Mouse (Mus musculus): ENCODE data around the gene Slitrk1.

Slitrk1 gene

DNA sequence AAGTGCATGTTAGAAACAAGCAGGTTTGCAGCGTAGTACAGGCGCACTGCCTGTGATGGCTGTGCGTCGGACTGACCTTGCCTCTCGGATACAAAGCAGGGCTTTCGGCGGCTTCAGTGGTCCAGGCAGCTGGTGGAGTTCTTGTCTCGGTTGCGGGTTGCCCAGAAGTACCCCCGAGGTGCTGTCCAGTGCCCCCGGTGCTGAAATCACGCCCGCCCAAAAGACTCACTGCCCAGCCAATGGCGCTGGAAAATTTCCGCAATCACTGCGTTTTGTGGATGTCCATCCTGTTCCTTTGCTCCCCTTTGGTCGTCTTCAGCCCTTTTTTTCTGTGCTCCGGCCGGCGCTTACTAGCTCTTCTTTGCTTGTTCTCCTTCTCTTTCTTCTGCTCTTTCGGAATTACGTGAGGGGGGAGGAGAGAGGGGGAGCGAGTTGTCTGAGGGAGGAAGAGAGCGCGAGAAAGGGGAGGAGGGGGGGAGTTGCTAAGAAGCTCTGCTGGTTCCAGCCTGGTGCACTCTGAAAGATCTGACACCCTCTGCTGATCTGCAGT lies at the start of gene Slitrk1:
TSS of gene Slitrk1 (minus strand) at position 445 of the 550 bp plus-strand sequence.
- peak; percentile 33 for DNase-seq (ENCODE audit: low spot score)

DNA sequence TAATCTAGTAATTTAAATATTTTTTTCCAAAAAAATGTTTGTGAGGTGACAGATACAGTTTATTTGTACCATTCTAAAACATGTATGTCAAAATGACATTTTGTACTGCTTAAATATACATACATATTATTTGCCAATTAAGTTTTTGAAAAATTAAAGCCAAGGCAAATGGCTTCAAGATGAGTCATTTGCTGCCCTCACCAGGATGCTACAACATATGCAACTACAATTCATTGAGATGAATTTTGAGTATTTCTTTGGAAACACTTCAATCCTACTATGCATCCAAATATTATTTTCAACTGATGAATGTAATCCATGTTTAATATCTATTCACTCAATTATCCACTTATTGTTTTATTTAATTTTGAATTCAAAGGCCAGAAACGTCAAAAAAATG lies 21.8 kb upstream of the Slitrk1 start:
- DNase-seq (ENCODE audit: low spot score), result no peak

DNA sequence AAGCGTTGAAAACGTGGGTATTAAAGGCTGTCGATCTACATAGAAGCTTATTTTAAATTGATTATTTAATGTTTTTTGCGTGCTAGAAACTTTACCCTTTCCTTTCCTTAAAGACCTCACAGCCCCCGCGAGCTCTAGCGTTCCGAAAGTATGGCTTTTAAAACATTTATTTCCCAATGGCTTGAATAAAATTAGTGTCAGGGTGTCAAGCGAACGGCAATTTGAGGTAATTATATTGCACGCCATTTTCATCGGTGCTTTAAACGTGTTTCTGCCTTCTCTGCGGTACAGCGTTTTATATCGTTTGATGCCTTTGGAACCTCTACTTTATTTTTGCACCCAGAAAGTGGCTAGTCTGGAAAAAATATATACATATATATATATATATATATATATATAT lies 378 bp upstream of the Slitrk1 start:
- DNase-seq (ENCODE audit: low spot score), result no peak

DNA sequence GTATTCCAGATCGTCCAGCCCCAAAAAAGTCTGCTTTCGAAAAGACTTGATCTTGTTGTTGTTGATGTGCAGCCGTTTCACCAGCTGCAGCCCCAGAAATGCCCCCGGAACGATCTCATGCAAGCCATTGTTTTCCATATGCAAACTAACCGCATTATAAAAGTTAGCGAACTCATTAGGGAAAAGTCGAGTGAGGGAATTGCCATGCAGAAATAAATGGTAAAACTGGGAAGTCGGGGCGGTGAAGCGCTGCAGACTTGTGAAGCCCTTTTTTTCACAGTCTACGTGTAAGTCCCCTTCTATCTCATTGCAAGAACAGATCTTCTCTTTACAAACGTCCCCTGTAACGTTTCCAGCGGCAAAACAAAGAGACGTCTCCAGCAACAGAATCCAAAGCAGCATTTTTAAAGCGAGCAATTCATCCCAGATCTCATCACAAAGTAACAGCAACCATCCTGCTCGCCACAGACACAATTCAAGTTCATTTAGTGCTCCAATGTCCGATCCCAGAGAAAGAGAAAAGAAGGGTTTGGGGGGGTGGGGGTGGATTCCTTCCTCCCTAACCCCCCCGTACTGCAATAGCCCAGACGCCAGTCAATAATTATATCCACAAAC lies 975 bp downstream of the Slitrk1 start:
- no peak for DNase-seq (ENCODE audit: low spot score)

DNA sequence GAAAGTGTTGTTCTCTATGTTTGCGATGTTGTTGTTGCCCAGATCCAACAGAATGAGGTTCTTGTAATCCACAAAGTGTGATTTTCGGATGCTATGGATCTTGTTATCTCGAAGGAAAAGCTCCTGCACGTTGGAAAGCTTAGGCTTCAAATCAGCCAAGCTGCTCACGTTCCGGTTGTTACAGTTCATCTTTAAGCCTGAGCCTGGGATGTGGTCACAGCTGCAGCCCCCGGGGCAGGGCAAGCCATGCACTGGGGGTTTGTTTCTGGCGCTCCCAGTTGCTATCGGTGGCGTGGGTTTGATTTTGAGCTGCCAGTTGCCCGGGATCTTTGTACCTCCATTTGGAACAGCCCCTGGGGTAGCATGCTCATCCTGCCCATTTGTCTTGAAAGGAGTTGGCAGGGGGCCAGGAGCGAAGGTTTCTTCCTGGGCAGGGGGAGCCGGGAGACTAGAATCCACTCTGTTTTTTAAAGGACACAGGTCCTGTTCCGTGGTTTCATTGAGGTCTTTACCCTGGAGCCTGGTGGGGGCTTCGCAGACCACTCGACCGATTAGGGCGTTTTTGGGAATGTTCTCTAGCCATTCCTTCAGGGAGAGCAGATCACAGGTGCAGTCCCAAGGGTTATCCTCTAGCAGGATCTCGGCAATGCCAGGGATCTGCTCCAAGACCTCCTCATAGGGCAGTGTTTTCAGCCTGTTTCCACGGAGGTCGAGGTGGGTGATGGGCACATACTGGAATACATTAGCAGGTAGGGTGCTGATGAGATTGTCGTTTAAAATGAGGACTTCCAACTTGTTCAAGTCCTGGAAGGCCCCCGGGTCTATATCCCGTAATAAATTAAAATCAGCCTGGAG lies 1.7 kb downstream of the Slitrk1 start:
- DNase-seq (ENCODE audit: low spot score), result no peak

DNA sequence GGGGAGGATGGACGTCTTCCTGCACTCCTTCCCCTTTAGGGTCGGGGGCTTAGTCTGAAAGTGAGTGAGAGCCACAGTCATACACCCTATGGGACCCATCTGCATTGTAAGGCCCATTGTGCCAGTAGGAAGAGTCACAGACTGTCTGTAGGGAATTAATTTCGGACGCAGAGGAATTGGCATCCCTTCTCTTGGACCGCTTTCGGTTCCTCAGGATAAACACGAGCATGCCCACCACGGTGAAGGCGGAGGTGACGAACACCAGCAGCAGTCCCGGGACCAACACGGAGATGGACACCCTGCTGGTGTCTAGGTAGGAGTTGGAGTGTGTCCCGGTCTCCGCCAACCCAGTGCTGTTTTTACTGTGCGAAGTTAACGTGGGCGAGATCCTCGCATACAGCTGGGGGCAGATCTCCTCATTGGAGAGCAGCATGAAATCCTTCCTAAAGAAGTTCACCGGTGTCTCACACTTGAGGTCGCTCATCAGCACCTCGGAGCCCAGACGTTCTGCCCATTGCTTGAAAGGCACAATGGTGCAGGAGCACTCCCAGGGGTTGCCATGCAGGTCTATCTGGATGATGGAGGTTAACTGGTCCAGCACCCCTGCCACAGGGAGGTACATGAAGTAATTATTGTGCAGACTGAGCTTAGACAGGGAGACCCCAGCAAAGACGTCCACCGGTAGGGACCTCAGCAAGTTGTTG lies 2.7 kb downstream of the Slitrk1 start:
- no peak for DNase-seq (ENCODE audit: low spot score)

DNA sequence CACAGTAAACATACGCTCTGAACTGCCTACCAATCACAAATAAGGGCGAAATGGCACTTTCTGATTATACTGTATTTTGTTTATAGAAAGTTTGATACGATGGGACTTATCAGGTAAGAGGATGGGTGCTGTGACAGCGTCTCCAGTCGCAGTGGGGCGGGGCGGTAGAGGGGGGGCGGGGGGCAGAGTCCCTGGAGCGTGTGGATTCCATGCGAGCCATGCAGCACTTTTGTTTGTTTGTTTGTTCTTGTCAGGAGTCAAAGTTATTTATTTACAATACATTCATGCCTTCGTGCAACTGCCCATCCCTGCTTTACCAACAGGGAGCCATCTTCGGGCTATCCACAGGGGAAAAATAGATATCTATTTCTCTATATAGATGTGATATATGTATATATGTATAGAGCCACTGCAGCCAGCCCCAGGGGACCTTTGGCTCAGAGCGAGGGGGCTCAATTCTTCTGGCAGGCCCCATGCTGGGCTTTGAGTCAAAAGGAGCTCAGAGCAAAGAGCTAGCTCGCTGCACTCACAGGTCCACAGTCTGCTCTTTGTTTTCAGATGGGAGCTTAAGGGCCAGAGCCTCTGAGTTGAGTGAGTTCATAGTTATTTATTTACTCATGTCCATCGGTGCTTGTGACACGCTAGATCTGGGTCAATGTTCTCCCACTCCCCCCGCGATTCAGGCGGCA lies 3.4 kb downstream of the Slitrk1 start:
- no peak for DNase-seq (ENCODE audit: low spot score)

DNA sequence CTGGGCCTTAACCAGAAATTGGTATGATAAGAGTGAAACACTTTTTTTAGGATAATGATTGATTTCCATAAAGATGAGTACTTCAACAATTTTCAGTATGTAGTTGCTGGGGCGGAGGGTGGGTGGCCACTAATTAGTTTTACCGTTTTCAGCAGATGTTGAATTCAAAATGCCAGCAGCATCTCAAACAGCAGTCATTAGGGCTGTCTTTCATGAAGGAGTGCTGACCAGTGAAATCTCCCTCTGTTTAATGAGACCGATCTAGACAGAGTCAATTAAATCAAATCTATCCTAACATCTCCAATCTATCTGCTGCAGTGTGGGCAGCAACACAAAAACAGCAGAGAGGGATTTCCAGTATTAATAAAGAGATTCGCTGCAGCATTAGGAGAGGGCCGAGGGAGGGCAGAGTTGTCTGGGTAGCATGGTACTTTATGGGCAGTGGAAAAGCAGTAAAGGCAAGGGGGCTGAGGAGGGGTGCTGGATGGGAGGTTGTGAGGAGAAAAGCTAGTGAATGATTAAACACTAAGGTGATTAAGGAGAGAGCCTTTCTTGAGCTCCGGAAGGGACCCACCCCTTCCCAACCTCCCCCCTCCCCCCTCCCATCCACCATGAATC lies 4.5 kb downstream of the Slitrk1 start:
- no peak for DNase-seq (ENCODE audit: low spot score)

DNA sequence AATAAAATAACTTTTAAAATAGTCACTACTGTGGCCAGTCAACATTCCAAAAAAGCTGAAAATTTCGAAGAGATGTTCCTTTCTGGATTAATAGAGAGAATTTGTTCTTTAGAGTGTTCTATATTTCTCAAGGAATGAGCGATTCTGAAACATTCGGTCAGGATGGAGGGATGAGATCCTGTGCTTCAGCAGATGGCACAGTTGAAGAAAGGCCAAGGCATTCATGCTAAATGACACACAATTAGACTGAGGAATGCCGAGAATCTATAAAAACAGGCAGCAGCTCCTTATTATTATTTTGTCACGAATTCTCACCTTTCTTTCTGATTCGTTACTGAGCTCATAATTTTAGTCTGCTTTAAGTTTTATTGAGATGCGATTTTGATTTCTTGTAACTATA lies 15.4 kb downstream of the Slitrk1 start:
- no peak for DNase-seq (ENCODE audit: low spot score)

DNA sequence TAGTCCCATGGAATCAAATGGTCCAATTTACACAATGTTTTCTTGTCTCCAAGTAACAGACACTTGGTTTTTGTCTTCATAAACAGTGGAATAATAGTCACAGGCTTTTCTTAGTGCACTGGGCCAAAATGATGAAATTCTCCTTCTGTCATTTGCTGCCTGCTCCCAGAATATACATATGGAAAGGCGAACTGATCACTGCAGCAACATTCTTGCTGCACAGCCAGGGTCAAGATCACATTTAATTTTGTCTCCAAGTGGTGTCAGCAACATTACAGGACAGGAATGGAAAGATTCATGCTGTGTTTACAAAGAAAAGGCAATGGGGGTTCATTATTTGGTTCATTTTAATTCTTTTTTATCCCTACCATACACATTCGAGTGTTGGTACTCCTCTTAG lies 18.5 kb downstream of the Slitrk1 start:
- no peak for DNase-seq (ENCODE audit: low spot score)

DNA sequence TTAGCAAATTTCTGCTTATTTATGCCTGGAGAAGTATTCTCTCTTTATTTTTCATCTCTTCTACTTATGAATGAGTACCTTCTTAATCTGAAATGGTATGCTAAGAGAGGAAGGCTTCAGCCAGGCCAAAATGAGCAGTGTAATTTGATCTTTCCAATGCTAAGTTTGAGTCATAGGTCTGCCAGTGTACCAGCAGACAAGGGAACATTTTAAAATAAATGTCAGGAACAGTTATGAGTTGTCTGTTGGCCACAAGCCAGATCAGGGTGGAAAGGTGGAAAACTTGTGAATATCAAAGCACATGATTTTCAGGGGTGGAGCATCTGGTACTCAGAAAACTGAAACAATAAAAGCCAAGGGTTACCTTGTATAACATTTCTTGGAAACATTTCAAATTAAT lies 46.1 kb downstream of the Slitrk1 start:
- no peak for DNase-seq (ENCODE audit: low spot score)

DNA sequence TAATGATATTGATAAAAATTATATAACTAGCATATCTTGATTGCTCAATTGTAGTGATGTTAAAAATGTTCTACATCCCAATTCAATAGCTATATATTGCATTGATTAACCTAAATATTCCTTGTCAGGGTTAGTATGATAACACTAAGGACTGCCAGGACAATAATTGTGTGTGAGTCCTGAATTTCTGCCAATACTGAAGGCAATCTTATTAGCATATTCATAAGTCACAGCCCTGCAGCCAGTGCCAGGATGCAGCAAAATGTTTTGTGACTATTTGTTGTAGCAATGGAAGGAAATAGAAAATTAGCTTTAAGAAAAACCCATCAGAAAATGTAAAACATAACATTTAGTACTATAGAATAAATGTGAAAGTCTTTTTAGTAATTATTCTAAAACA lies 49.3 kb downstream of the Slitrk1 start:
- DNase-seq (ENCODE audit: low spot score), result no peak

DNA sequence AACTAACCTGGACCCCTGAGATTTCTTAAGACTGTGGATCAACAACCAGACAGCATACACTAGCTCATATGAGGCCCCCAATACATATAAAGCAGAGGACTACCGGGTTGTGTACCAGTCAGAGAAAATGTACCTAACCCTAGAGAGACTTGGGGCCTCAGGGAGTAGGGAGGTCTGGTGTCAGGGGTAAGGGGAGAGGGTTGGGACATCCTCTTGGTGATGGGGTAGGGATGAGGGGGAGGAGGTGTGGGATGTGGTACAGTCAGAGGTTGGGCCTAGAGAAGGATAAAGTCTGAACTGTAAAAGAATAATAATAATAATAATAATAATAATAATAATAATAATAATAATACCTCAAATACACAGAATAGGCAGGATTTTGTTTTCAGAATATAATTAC lies 54.6 kb downstream of the Slitrk1 start:
- DNase-seq (ENCODE audit: low spot score), result no peak
